Mouse (Mus musculus): ENCODE data around the gene Sh3bgr. TPM values are rescaled to one million over a fixed set of nuclear protein-coding genes. Genes with fewer than 3 reads are reported as not detected.
A peak's percentile ranks its signal among the peaks of the same experiment; 100 is the strongest.

Sh3bgr gene
- 0.59 and 1.6 TPM in 2 replicates for polyA plus RNA-seq (2016; fragmentation: Nextera tagmentation; extraction: Ambion mirVana)

DNA sequence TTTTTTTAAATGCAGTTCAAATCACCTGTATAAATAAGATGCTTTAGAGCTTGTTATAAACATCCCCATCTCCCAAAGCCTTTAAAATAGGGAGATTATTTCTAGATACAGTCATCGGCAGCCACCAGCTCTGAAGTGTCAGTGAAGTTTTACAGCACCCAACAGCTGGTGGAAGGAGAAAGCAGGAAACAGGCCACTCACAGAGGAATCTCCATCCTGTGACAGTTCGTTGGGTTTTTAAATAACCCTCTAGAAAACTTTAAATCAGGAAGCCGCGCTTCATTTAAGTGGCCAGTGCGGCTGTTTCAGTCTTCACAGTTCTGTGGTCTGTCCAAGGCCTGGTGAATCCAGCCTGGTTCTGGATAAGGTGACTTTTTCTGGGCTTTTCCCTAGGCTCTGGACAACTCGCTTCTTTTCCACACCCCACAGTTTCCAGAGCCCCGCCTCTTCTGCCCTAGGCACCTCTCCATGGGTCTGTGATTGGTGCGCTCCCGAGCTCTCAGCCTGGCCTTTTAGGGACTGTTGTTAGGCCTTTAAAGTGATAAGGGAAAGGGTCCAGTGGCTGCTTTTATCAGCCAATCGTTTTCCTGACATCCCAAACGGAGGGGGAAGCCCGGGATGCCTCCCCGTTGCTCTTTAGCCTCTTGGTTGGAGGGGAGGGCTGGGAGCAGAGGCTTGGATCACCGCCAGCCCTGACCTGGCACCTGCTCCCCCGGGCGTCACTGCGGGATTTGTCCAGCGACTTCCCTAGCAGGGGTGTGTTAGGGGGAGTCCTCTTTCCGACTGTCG, at the start of gene Sh3bgr:
Sh3bgr (plus strand) TSS at position 538 of the 789 bp plus-strand sequence.
- H3K4me3 ChIP-seq (replicated peaks), result peak within 1 kb of the TSS; percentile 15
- peak; percentile 58; the same call in 1 of the 2 replicates for ATAC-seq (ENCODE audit: low FRiP score)
- WGBS, result 9% methylated on average over 20 of the region's 20 CpGs
- peaks cover 5% of the 10 kb centered on the region; the same call in 1 of the 2 replicates for H3K27me3 ChIP-seq
- no peaks in the 10 kb centered on the region for H3K36me3 ChIP-seq (replicated peaks)
- H3K4me2 ChIP-seq, result peak within 1 kb of the TSS; percentile 52
- H3K9ac ChIP-seq, result peak within 1 kb of the TSS; percentile 17; the same call in 1 of the 2 replicates
- H3K4me1 ChIP-seq, result peaks cover 11% of the 10 kb centered on the region
- no peaks in the 10 kb centered on the region for H3K9me3 ChIP-seq
- no peak within 1 kb of the TSS for H3K27ac ChIP-seq

GRCm38 (mm10) chr16:96150995-96151394, 49.3 kb upstream of the Sh3bgr start:
- peaks cover 12% of the 10 kb centered on the region for H3K4me1 ChIP-seq
- H3K36me3 ChIP-seq (replicated peaks), result peaks cover 35% of the 10 kb centered on the region
- no peaks in the 10 kb centered on the region for H3K9me3 ChIP-seq
- no peaks in the 10 kb centered on the region for H3K27me3 ChIP-seq
- no peak overlapping the region for H3K4me2 ChIP-seq
- H3K9ac ChIP-seq, result no peak overlapping the region
- no peak overlapping the region for H3K4me3 ChIP-seq (replicated peaks)
- H3K27ac ChIP-seq, result no peak overlapping the region
- whole genome bisulfite sequencing, result 76% methylated on average over 4 of the region's 4 CpGs
- no peak for ATAC-seq (ENCODE audit: low FRiP score)

GRCm38 (mm10) chr16:96151551-96151950, 48.7 kb upstream of the Sh3bgr start:
- no peak overlapping the region for H3K4me3 ChIP-seq (replicated peaks)
- no peaks in the 10 kb centered on the region for H3K27me3 ChIP-seq
- peak; percentile 76 for ATAC-seq (ENCODE audit: low FRiP score)
- peaks cover 38% of the 10 kb centered on the region for H3K36me3 ChIP-seq (replicated peaks)
- H3K9ac ChIP-seq, result no peak overlapping the region
- H3K4me2 ChIP-seq, result no peak overlapping the region
- H3K4me1 ChIP-seq, result peaks cover 7% of the 10 kb centered on the region
- H3K27ac ChIP-seq, result no peak overlapping the region
- WGBS, result 28% methylated on average over 9 of the region's 9 CpGs
- H3K9me3 ChIP-seq, result no peaks in the 10 kb centered on the region

- Histone ChIP-seq H3K9ac (no peak overlapping the region), H3K9me3 (no peaks in the 10 kb centered on the region), H3K27ac (no peak overlapping the region), H3K4me1 (peaks cover 6% of the 10 kb centered on the region), H3K36me3 (replicated peaks) (peaks cover 38% of the 10 kb centered on the region), H3K4me3 (replicated peaks) (no peak overlapping the region), H3K4me2 (no peak overlapping the region), H3K27me3 (no peaks in the 10 kb centered on the region)
- no peak for ATAC-seq (ENCODE audit: low FRiP score)
- whole genome bisulfite sequencing, result 93% methylated on average over 2 of the region's 2 CpGs
Observed at GRCm38 (mm10) chr16:96154476-96154875, 45.8 kb upstream of the Sh3bgr start.

DNA sequence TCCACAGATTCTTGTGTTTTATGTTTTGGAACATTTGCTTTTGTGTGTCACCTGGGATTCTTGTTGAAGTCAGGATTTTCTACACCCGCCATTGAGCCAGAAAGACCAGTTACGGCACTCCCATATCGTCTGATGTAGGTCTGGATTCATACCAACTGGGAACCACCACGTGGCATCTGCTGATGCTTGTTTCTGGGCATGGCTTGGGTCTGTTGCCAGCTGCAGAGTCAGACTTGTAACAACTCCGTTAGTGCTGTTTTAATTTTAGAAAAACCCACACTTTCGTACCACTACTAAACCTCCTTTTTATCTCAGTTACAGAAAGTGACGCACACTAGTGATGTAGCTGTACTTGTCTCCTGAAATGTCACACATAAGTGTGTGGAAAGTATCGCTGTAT, 44.2 kb upstream of the Sh3bgr start:
- Histone ChIP-seq H3K4me1 (peaks cover 11% of the 10 kb centered on the region; the same call in 1 of the 2 replicates), H3K4me2 (no peak overlapping the region), H3K4me3 (replicated peaks) (no peak overlapping the region), H3K9ac (no peak overlapping the region), H3K27me3 (no peaks in the 10 kb centered on the region), H3K36me3 (replicated peaks) (peaks cover 38% of the 10 kb centered on the region), H3K27ac (no peak overlapping the region), H3K9me3 (no peaks in the 10 kb centered on the region)
- 92% methylated on average over 8 of the region's 8 CpGs for WGBS
- ATAC-seq (ENCODE audit: low FRiP score), result no peak

GRCm38 (mm10) chr16:96157171-96157570, 43.1 kb upstream of the Sh3bgr start:
- Histone ChIP-seq H3K9ac (no peak overlapping the region), H3K9me3 (no peaks in the 10 kb centered on the region), H3K4me2 (no peak overlapping the region), H3K36me3 (replicated peaks) (peaks cover 37% of the 10 kb centered on the region), H3K4me1 (peaks cover 11% of the 10 kb centered on the region; the same call in 1 of the 2 replicates), H3K4me3 (replicated peaks) (no peak overlapping the region), H3K27ac (no peak overlapping the region), H3K27me3 (no peaks in the 10 kb centered on the region)
- ATAC-seq (ENCODE audit: low FRiP score), result no peak
- WGBS, result 95% methylated on average over 11 of the region's 11 CpGs

DNA sequence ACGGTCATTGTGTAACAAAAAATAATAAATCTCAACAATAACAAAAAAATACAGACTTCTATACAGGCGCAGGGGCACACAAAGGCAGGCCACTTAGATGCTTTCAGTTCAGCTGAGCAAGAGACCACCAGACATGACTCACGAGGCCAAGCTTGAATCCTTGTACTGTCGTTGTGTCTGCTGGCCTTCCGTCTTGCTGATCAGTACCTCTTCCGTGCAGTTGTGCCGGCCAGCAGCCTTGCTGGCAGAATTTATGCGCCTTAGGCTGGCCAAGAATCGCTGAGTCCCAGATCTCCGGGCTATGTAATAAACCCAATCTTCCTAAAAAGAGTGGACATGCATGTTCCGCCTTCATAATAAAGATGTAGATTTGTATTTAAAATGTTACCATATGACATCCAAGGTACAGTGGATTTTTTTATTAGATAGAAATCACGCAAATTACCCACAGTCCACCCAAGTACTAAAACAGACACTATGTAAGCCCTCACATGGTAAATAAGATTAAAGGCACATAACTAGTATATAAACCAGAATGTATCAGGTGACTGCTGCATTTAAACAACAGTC, 41.7 kb upstream of the Sh3bgr start:
- peak overlapping the region; percentile 51 for H3K4me3 ChIP-seq (replicated peaks)
- peak overlapping the region; percentile 75 for H3K4me2 ChIP-seq
- H3K9ac ChIP-seq, result peak overlapping the region; percentile 82
- 0 out of 2 replicates have a peak, but pooled peaks have one; percentile 19 for ATAC-seq (ENCODE audit: low FRiP score)
- WGBS, result 66% methylated on average over 12 of the region's 12 CpGs
- peaks cover 23% of the 10 kb centered on the region for H3K36me3 ChIP-seq (replicated peaks)
- no peaks in the 10 kb centered on the region for H3K9me3 ChIP-seq
- peak overlapping the region; percentile 68; the same call in 1 of the 2 replicates for H3K27ac ChIP-seq
- peaks cover 11% of the 10 kb centered on the region; the same call in 1 of the 2 replicates for H3K4me1 ChIP-seq
- no peaks in the 10 kb centered on the region for H3K27me3 ChIP-seq

GRCm38 (mm10) chr16:96159091-96159731, 41.0 kb upstream of the Sh3bgr start:
- H3K27me3 ChIP-seq, result no peaks in the 10 kb centered on the region
- peak overlapping the region; percentile 75 for H3K4me2 ChIP-seq
- peak overlapping the region; percentile 68 for H3K27ac ChIP-seq
- H3K4me1 ChIP-seq, result peaks cover 11% of the 10 kb centered on the region; the same call in 1 of the 2 replicates
- peak overlapping the region; percentile 82 for H3K9ac ChIP-seq
- H3K4me3 ChIP-seq (replicated peaks), result peak overlapping the region; percentile 51
- H3K9me3 ChIP-seq, result no peaks in the 10 kb centered on the region
- ATAC-seq (ENCODE audit: low FRiP score), result peak; percentile 86
- 1% methylated on average over 63 of the region's 67 CpGs for WGBS
- H3K36me3 ChIP-seq (replicated peaks), result peaks cover 17% of the 10 kb centered on the region

- peak overlapping the region; percentile 51; the same call in 1 of the 2 replicates for H3K4me3 ChIP-seq (replicated peaks)
Observed at GRCm38 (mm10) chr16:96159794-96160346, 40.4 kb upstream of the Sh3bgr start.

DNA sequence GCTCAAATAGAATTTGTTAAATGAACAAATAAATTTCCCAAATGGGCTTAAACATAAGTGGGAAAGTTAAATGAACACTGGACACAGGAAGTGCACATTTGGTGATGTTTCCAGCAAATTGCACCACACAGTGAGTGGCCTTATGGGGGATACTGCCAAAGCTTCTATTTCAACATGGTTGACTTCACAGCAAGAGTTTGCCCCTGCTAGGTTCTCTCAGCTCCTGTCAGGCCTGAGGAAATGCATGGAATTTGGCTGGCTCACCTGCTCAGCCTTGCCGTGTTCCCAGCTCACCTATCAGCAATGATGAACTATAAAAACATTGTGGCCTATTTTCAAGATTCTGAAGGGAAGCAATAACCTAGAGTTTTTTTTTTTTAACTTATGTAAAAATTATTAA, 39.3 kb upstream of the Sh3bgr start:
- no peak for ATAC-seq (ENCODE audit: low FRiP score)
- Histone ChIP-seq H3K9me3 (no peaks in the 10 kb centered on the region), H3K4me3 (replicated peaks) (no peak overlapping the region), H3K4me2 (no peak overlapping the region), H3K27me3 (no peaks in the 10 kb centered on the region), H3K9ac (no peak overlapping the region), H3K36me3 (replicated peaks) (peaks cover 4% of the 10 kb centered on the region; the same call in 1 of the 2 replicates), H3K27ac (no peak overlapping the region), H3K4me1 (peaks cover 11% of the 10 kb centered on the region; the same call in 1 of the 2 replicates)
- WGBS, result 80% methylated on average over 1 of the region's 1 CpGs

More at GRCm38 (mm10) chr16:96159794-96160346, 40.4 kb upstream of the Sh3bgr start:
- Histone ChIP-seq H3K4me2 (peak overlapping the region; percentile 75), H3K36me3 (replicated peaks) (peaks cover 13% of the 10 kb centered on the region; the same call in 1 of the 2 replicates), H3K9me3 (no peaks in the 10 kb centered on the region), H3K27me3 (no peaks in the 10 kb centered on the region), H3K9ac (peak overlapping the region; percentile 82; the same call in 1 of the 2 replicates), H3K27ac (no peak overlapping the region), H3K4me1 (peaks cover 11% of the 10 kb centered on the region; the same call in 1 of the 2 replicates)
- WGBS, result 79% methylated on average over 20 of the region's 20 CpGs
- ATAC-seq (ENCODE audit: low FRiP score), result no peak; the same call in 1 of the 2 replicates

DNA sequence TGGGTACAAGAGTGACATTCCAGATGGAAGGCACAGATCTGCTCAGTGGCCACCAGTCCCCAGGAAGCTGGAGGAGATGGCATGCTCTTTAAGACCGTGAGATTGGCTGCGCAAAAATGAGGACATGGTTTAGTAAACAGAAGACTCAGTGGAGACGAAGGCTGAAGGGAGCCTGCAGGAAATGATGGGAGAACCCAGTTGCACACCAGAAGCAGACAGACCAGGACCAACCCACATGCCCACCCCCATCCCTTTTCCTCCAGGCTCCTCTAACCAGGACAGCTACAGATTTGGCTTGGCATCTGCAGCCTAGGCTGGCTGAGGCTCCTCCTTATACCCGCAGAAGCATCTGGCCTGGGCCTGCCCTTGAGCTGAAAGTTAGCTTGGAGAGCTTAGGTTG, 38.9 kb upstream of the Sh3bgr start:
- H3K27me3 ChIP-seq, result no peaks in the 10 kb centered on the region
- no peaks in the 10 kb centered on the region for H3K9me3 ChIP-seq
- peaks cover 11% of the 10 kb centered on the region; the same call in 1 of the 2 replicates for H3K4me1 ChIP-seq
- H3K4me3 ChIP-seq (replicated peaks), result no peak overlapping the region
- no peaks in the 10 kb centered on the region; the same call in 1 of the 2 replicates for H3K36me3 ChIP-seq (replicated peaks)
- no peak overlapping the region for H3K27ac ChIP-seq
- no peak overlapping the region for H3K9ac ChIP-seq
- no peak overlapping the region for H3K4me2 ChIP-seq
- WGBS, result 92% methylated on average over 4 of the region's 4 CpGs
- no peak for ATAC-seq (ENCODE audit: low FRiP score)

Measured in forebrain, embryonic 12.5 days (tissue).